Mouse (Mus musculus) MEL (cell line): Measurements from ENCODE around the gene Grm7. TPM values are rescaled to one million over a fixed set of nuclear protein-coding genes. Genes with fewer than 3 reads are reported as not detected.

Source experiments
- DNase-seq: peaks from one replicate; pipeline ENCODE4 v3.0.0; 2011; ENCODE audit warnings: low read depth, low spot score
- H3K27ac ChIP-seq: 2 replicates; pipeline ENCODE4 v1.5.1; 2012; ENCODE audit warnings: low read depth, mild to moderate bottlenecking, control low read depth, low read length, moderate library complexity; ENCODE audit not compliant: control insufficient read depth
- H3K27me3 ChIP-seq, 2 experiments: fragments of 150-350 bp in 1 of 2; sonication (generic) in 1 of 2; 2 replicates each; pipeline ENCODE4 v1.6.1; 2012; ENCODE audit warnings: low read length in 2 of 2, mild to moderate bottlenecking in 2 of 2, improper control_type of control experiment in 1 of 2, moderate library complexity in 1 of 2; ENCODE audit not compliant: insufficient read depth in 2 of 2, control insufficient read depth in 1 of 2
- H3K36me3 ChIP-seq, 2 experiments: 2 replicates each; pipeline ENCODE4 v1.6.1; 2012 to 2014; ENCODE audit warnings: low read length in 2 of 2, improper control_type of control experiment in 1 of 2, inconsistent platforms in 1 of 2, mild to moderate bottlenecking in 1 of 2; ENCODE audit not compliant: insufficient read depth in 2 of 2, control insufficient read depth in 1 of 2
- H3K4me1 ChIP-seq, 2 experiments: fragments of 150-350 bp in 1 of 2; sonication (generic) in 1 of 2; 2 replicates each; pipeline ENCODE4 v1.6.1; 2012; ENCODE audit warnings: low read length in 2 of 2, improper control_type of control experiment in 1 of 2, mild to moderate bottlenecking in 1 of 2; ENCODE audit not compliant: insufficient read depth in 2 of 2, control insufficient read depth in 1 of 2
- H3K4me3 ChIP-seq, 2 experiments: fragments of 150-350 bp in 1 of 2; sonication (generic) in 1 of 2; 2 replicates each; pipeline ENCODE4 v1.5.1; 2012; ENCODE audit warnings: low read depth in 2 of 2, low read length in 2 of 2, mild to moderate bottlenecking in 2 of 2, moderate library complexity in 2 of 2, control low read depth in 1 of 2, improper control_type of control experiment in 1 of 2; ENCODE audit not compliant: control insufficient read depth in 1 of 2, insufficient read depth in 1 of 2
- H3K79me2 ChIP-seq: 2 replicates; pipeline ENCODE4 v1.6.1; 2012; ENCODE audit warnings: mild to moderate bottlenecking, low read length, moderate library complexity; ENCODE audit not compliant: control insufficient read depth, poor library complexity, insufficient read depth
- H3K9ac ChIP-seq: 2 replicates; pipeline ENCODE4 v1.6.1; 2012; ENCODE audit warnings: low read depth, mild to moderate bottlenecking, control low read depth, low read length, moderate library complexity; ENCODE audit not compliant: control insufficient read depth, poor library complexity, severe bottlenecking
- H3K9me3 ChIP-seq: fragments of 150-350 bp; sonication (generic); replicated peaks from 2 replicates; pipeline ENCODE4 v1.6.1; 2012; ENCODE audit warnings: mild to moderate bottlenecking, low read length, improper control_type of control experiment, moderate library complexity; ENCODE audit not compliant: insufficient read depth
- BHLHE40 ChIP-seq: IDR thresholded peaks from 2 replicates; pipeline ENCODE4 v1.6.1; 2012; ENCODE audit warnings: low read depth, mild to moderate bottlenecking, inconsistent platforms, low read length, improper control_type of control experiment, borderline replicate concordance
- CHD1 ChIP-seq: IDR thresholded peaks from 2 replicates; pipeline ENCODE4 v1.6.1; 2012; ENCODE audit warnings: low read depth, mild to moderate bottlenecking, inconsistent platforms, low read length, improper control_type of control experiment
- CHD2 ChIP-seq: IDR thresholded peaks from 2 replicates; pipeline ENCODE4 v1.6.1; 2011; ENCODE audit warnings: low read length, improper control_type of control experiment
- EP300 ChIP-seq, 2 experiments: IDR thresholded peaks; 2 replicates each; pipeline ENCODE4 v1.6.1; 2011; ENCODE audit warnings: improper control_type of control experiment in 2 of 2, low read length in 2 of 2, low read depth in 1 of 2, mild to moderate bottlenecking in 1 of 2
- ETS1 ChIP-seq: IDR thresholded peaks from 2 replicates; pipeline ENCODE4 v1.6.1; 2012; ENCODE audit warnings: low read depth, mild to moderate bottlenecking, inconsistent platforms, low read length, improper control_type of control experiment, moderate library complexity
- GATA1 ChIP-seq: IDR thresholded peaks from 2 replicates; pipeline ENCODE4 v1.6.1; 2011; ENCODE audit warnings: low read depth, low read length, improper control_type of control experiment
- HCFC1 ChIP-seq: IDR thresholded peaks from 2 replicates; pipeline ENCODE4 v1.6.1; 2012; ENCODE audit warnings: low read depth, mild to moderate bottlenecking, inconsistent platforms, low read length, improper control_type of control experiment, moderate library complexity
- JUND ChIP-seq: IDR thresholded peaks from 2 replicates; pipeline ENCODE4 v1.6.1; 2011; ENCODE audit warnings: low read depth, mild to moderate bottlenecking, improper control_type of control experiment, low read length
- MAZ ChIP-seq: IDR thresholded peaks from 2 replicates; pipeline ENCODE4 v1.6.1; 2012; ENCODE audit warnings: low read depth, mild to moderate bottlenecking, inconsistent platforms, low read length, improper control_type of control experiment
- MEF2A ChIP-seq: IDR thresholded peaks from 2 replicates; pipeline ENCODE4 v1.6.1; 2014; ENCODE audit warnings: low read depth, mild to moderate bottlenecking, inconsistent platforms, low read length, improper control_type of control experiment; ENCODE audit not compliant: poor library complexity, insufficient replicate concordance, severe bottlenecking; ENCODE audit errors: extremely low read depth
- MXI1 ChIP-seq: IDR thresholded peaks from 2 replicates; pipeline ENCODE4 v1.6.1; 2011; ENCODE audit warnings: mild to moderate bottlenecking, low read depth, low read length, improper control_type of control experiment
- MYC ChIP-seq: IDR thresholded peaks from 2 replicates; pipeline ENCODE4 v1.6.1; 2011; ENCODE audit warnings: low read depth, mild to moderate bottlenecking, low read length, improper control_type of control experiment, moderate library complexity
- NRF1 ChIP-seq: IDR thresholded peaks from 2 replicates; pipeline ENCODE4 v1.6.1; 2014; ENCODE audit warnings: low read depth, mild to moderate bottlenecking, inconsistent platforms, low read length, improper control_type of control experiment, moderate library complexity; ENCODE audit not compliant: poor library complexity, insufficient read depth, severe bottlenecking
- POLR2A ChIP-seq, 2 experiments: IDR thresholded peaks; 2 replicates each; pipeline ENCODE4 v1.6.1; 2011 to 2012; ENCODE audit warnings: low read length in 2 of 2, mild to moderate bottlenecking in 2 of 2, control low read depth in 1 of 2, improper control_type of control experiment in 1 of 2, low read depth in 1 of 2, moderate library complexity in 1 of 2; ENCODE audit not compliant: control insufficient read depth in 1 of 2, insufficient read depth in 1 of 2, poor library complexity in 1 of 2
- POLR2AphosphoS2 ChIP-seq: IDR thresholded peaks from 2 replicates; pipeline ENCODE4 v1.6.1; 2011; ENCODE audit warnings: low read length, improper control_type of control experiment
- RCOR1 ChIP-seq: IDR thresholded peaks from 2 replicates; pipeline ENCODE4 v1.6.1; 2012; ENCODE audit warnings: low read depth, mild to moderate bottlenecking, inconsistent platforms, low read length, improper control_type of control experiment
- SMC3 ChIP-seq: IDR thresholded peaks from 2 replicates; pipeline ENCODE4 v1.6.1; 2011; ENCODE audit warnings: low read depth, low read length, improper control_type of control experiment
- TBP ChIP-seq: IDR thresholded peaks from 2 replicates; pipeline ENCODE4 v1.8.0; 2011; ENCODE audit warnings: low read depth, low read length, improper control_type of control experiment
- UBTF ChIP-seq: IDR thresholded peaks from 2 replicates; pipeline ENCODE4 v1.6.1; 2012; ENCODE audit warnings: low read depth, mild to moderate bottlenecking, inconsistent platforms, low read length, improper control_type of control experiment, moderate library complexity, borderline replicate concordance; ENCODE audit not compliant: insufficient read depth
- USF1 ChIP-seq: IDR thresholded peaks from 2 replicates; pipeline ENCODE4 v1.6.1; 2014; ENCODE audit warnings: low read depth, mild to moderate bottlenecking, inconsistent platforms, low read length, improper control_type of control experiment, moderate library complexity
- USF2 ChIP-seq, 2 experiments: IDR thresholded peaks; 2 replicates each; pipeline ENCODE4 v1.6.1; 2011 to 2012; ENCODE audit warnings: improper control_type of control experiment in 2 of 2, low read length in 2 of 2, borderline replicate concordance in 1 of 2, inconsistent platforms in 1 of 2, low read depth in 1 of 2, mild to moderate bottlenecking in 1 of 2; ENCODE audit not compliant: insufficient read depth in 1 of 2
- ZC3H11A ChIP-seq: IDR thresholded peaks from 2 replicates; pipeline ENCODE4 v1.6.1; 2012; ENCODE audit warnings: low read depth, mild to moderate bottlenecking, inconsistent platforms, low read length, improper control_type of control experiment
- ZKSCAN1 ChIP-seq: IDR thresholded peaks from 2 replicates; pipeline ENCODE4 v1.6.1; 2012; ENCODE audit warnings: low read depth, mild to moderate bottlenecking, inconsistent platforms, low read length, improper control_type of control experiment, moderate library complexity
- ZMIZ1 ChIP-seq: IDR thresholded peaks from 2 replicates; pipeline ENCODE4 v1.6.1; 2012; ENCODE audit warnings: low read depth, mild to moderate bottlenecking, inconsistent platforms, low read length, improper control_type of control experiment, moderate library complexity
- ZNF384 ChIP-seq: IDR thresholded peaks from 2 replicates; pipeline ENCODE4 v1.6.1; 2012; ENCODE audit warnings: low read depth, mild to moderate bottlenecking, inconsistent platforms, low read length, improper control_type of control experiment
- polyA plus RNA-seq, 2 experiments: library from polyadenylated mRNA; stranded (reverse) in 1 of 2; unstranded in 1 of 2; fragments of >175 nt in 1 of 2; fragments of >200 nt in 1 of 2; gene quantifications; 2 replicates each; pipeline versions ENCODE4 v1.2.1 to v1.2.4; 2012; ENCODE audit warnings: low replicate concordance in 2 of 2, low read depth in 1 of 2; ENCODE audit not compliant: insufficient read length in 2 of 2, insufficient read depth in 1 of 2, missing spikeins in 1 of 2
- total RNA-seq: library from RNA; depleted of rRNA; stranded (reverse); fragments of 300-350 nt; gene quantifications from 2 replicates; pipeline ENCODE4 v1.2.3, GENCODE M21; 2012

Grm7 gene
- total and polyA plus RNA-seq, 3 experiments = not detected

DNA sequence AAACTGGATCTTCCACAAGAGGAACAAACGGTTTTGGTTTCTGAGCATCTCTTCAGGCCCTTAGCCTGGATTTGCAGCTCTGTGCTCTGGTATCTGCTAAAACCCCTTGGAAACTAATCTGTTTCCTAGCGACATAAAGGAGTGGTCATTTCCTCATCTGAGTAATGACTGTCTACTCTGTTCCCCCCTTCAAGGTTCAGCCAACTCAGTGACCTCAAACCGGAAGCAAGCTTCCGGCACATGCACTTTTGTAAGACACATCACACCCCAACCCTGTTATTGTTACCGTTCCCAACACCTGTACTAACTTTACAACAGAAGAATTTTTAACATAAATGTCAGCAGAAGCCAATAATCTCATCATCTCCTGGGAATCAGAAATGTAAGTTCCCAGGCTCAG is 166.8 kb downstream of the Grm7 start:
- TF ChIP-seq BHLHE40 = no peak
- TF ChIP-seq MYC = no peak
- TF ChIP-seq MEF2A = no peak
- TF ChIP-seq ZKSCAN1 = no peak
- TF ChIP-seq UBTF = no peak
- no peak for TF ChIP-seq MAZ
- TF ChIP-seq ETS1 = no peak
- no peak overlapping the region for H3K4me3 ChIP-seq
- no peak for DNase-seq
- no peaks in the 10 kb centered on the region for H3K9me3 ChIP-seq
- H3K9ac ChIP-seq = no peak overlapping the region
- no peak overlapping the region for H3K27ac ChIP-seq
- no peaks in the 10 kb centered on the region for H3K4me1 ChIP-seq
- no peaks in the 10 kb centered on the region for H3K79me2 ChIP-seq
- no peaks in the 10 kb centered on the region for H3K27me3 ChIP-seq
- no peaks in the 10 kb centered on the region for H3K36me3 ChIP-seq

DNA sequence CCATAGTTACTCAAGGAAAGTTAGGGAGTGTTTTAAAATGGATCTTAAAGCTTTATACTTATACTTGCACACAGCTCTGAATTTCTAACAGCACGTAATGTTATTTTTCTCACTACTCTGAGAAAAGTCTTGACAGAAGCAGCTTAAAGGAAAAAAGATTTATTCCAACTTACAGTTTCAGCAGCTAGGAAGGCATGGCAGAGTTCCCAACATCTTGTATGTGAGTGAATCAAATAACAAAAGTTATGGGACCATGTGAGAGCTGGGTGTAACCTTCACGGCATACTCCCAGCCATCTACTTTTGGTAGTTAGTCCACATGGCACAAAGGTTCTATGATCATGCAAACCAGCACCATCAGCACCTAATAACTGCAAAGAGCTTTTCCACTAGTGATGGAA is 172.9 kb downstream of the Grm7 start:
- Histone ChIP-seq H3K27me3 (no peaks in the 10 kb centered on the region), H3K27ac (no peak overlapping the region), H3K36me3 (no peaks in the 10 kb centered on the region), H3K4me1 (no peaks in the 10 kb centered on the region), H3K79me2 (no peaks in the 10 kb centered on the region), H3K9me3 (no peaks in the 10 kb centered on the region), H3K9ac (no peak overlapping the region), H3K4me3 (no peak overlapping the region)
- no peak for DNase-seq
- TF ChIP-seq GATA1 (no peak), USF2 (IDR thresholded peaks at IDR 0.05; ENCODE audit: borderline replicate concordance in 1 of 2, insufficient read depth in 1 of 2, low read depth in 1 of 2, low read length in 2 of 2) (no peak), ZKSCAN1 (no peak), POLR2AphosphoS2 (no peak), MXI1 (no peak)

DNA sequence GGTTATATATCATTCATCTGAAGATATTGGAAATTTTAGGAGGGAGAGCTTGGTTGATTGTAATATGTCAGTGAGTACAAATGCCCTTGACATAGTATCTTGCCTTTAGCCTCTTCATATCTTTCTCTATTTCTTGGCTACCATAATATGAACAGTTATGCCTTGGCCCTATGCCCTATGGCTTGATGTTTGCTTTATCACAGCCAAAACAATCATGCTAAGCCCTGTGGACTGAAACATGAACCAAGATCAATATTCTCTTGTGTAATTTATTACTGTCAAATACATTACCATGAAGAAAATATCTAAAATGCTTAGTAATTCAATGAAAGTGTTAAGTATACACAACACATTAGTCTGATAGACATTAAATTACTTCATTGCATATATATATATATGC is 222.9 kb downstream of the Grm7 start:
- H3K4me1 ChIP-seq = no peaks in the 10 kb centered on the region
- no peaks in the 10 kb centered on the region for H3K36me3 ChIP-seq
- no peak overlapping the region for H3K27ac ChIP-seq
- H3K27me3 ChIP-seq = no peaks in the 10 kb centered on the region
- H3K9me3 ChIP-seq = no peaks in the 10 kb centered on the region
- no peak overlapping the region for H3K4me3 ChIP-seq
- no peak overlapping the region for H3K9ac ChIP-seq
- H3K79me2 ChIP-seq = no peaks in the 10 kb centered on the region
- DNase-seq = no peak
- TF ChIP-seq RCOR1 (no peak), ZKSCAN1 (no peak), GATA1 (no peak), USF1 (no peak), ZC3H11A (no peak), HCFC1 (no peak), CHD2 (no peak), ZNF384 (no peak), POLR2AphosphoS2 (no peak), CHD1 (no peak), EP300 (IDR thresholded peaks at IDR 0.05; ENCODE audit: low read depth in 1 of 2, low read length in 2 of 2) (no peak), NRF1 (no peak), POLR2A (IDR thresholded peaks at IDR 0.05; ENCODE audit: control insufficient read depth in 1 of 2, insufficient read depth in 1 of 2, low read depth in 1 of 2, low read length in 2 of 2, poor library complexity in 1 of 2) (no peak), MAZ (no peak), SMC3 (no peak), TBP (no peak), USF2 (IDR thresholded peaks at IDR 0.05; ENCODE audit: borderline replicate concordance in 1 of 2, insufficient read depth in 1 of 2, low read depth in 1 of 2, low read length in 2 of 2) (no peak), ZMIZ1 (no peak), JUND (no peak)
